Mouse (Mus musculus) ES-Bruce4 (cell line): ENCODE measurements at regions not wholly inside any gene's neighbourhood (a gene's known extent, or its start where the extent isn't known, plus 50 kb on each side); places are given as distances from the start of the nearest gene placed in this dataset.

Source experiments
- CTCF ChIP-seq: IDR thresholded peaks from one replicate; pipeline ENCODE4 v1.8.1; 2011; ENCODE audit warnings: low read depth, low read length
- EP300 ChIP-seq: IDR thresholded peaks from 2 replicates; pipeline ENCODE4 v1.6.1; 2011; ENCODE audit warnings: low read depth, low read length; ENCODE audit not compliant: insufficient read depth
- POLR2A ChIP-seq: IDR thresholded peaks from one replicate; pipeline ENCODE4 v1.8.1; 2011; ENCODE audit warnings: low read length; ENCODE audit not compliant: insufficient read depth

- no peak for TF ChIP-seq CTCF
- TF ChIP-seq EP300 = no peak
- no peak for TF ChIP-seq POLR2A
Measured at GRCm38 (mm10) chr10:46712690-46713089, 1135.1 kb downstream of the Hace1 start.
